Mouse (Mus musculus): ENCODE results near the gene Myl3.

The Myl3 gene

GRCm38 (mm10) chr9:110741711-110742294, at the start of gene Myl3:
Myl3 (plus strand) TSS chr9:110741861.
- no peak for DNase-seq (ENCODE audit: low read depth, low spot score)

DNA sequence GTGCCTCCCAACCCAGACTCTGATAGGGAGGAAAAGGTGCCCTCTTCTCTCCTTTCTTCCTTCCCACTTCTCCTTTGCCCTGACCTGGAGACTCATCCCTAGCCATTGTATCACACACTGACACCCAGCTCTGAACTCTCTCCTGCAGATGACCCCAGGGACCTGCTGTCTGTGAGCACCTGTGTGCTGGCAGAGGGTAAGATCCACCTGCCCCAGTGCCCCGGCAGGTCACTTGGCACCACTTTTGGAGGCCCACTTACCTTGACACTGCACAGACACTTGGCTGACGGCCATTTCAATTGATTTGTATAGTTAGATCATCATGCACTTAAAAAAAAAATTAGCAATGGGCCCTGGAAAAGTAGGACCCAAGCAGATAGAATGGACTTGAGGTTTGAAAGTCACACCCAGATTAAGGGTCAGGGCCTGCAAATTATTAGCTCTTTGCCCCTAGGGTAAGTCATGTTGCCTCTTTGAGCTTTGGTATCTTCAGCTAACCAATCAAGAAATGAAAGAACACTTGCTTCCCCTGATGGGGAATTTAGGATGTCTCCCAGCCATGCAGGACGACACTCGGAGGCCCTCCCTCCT, 46.4 kb upstream of the Myl3 start:
- no peak for DNase-seq (ENCODE audit: low read depth, low spot score)

DNA sequence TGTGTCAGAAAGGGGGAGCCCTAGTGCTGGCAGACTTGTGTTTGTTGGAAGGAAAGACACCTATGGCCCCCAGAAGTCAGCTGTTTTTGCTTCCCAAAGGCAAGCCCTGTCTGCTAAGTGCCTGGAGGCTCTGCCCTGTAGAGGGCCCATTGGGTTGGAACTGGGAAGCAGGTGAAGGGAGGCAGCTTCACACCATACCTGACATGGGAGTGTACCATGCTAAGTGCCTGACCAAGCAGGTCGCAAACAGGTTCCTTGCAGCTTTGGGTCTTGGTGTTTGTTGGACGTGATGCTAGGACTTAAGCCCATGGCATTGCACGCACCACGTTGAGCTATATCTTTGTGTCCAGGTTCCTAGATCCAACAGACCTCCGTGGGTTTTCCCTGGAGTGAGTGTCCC, 45.2 kb upstream of the Myl3 start:
- DNase-seq (ENCODE audit: low read depth, low spot score): no peak

GRCm38 (mm10) chr9:110697465-110697864, 44.2 kb upstream of the Myl3 start:
- DNase-seq (ENCODE audit: low read depth, low spot score): no peak

DNA sequence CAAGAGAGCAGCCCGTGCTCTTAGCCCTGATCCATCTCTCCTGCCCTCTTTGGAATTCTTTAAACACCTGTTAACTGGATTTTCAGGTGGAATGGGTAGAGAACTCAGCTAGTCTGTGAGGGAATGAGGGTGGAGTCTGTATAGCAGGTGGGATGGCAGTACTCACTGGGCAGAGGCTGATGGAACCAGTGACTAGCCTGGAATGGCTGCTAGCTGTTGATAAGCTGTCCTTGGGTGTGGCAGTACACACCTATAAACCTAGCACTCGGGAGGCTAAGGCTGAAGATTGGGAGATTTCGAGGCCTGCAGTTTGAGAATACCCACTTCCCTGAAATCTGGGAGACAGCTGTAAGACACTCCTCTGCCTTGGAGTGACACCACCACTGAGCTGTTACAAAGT, 42.1 kb upstream of the Myl3 start:
- DNase-seq (ENCODE audit: low read depth, low spot score): no peak

DNA sequence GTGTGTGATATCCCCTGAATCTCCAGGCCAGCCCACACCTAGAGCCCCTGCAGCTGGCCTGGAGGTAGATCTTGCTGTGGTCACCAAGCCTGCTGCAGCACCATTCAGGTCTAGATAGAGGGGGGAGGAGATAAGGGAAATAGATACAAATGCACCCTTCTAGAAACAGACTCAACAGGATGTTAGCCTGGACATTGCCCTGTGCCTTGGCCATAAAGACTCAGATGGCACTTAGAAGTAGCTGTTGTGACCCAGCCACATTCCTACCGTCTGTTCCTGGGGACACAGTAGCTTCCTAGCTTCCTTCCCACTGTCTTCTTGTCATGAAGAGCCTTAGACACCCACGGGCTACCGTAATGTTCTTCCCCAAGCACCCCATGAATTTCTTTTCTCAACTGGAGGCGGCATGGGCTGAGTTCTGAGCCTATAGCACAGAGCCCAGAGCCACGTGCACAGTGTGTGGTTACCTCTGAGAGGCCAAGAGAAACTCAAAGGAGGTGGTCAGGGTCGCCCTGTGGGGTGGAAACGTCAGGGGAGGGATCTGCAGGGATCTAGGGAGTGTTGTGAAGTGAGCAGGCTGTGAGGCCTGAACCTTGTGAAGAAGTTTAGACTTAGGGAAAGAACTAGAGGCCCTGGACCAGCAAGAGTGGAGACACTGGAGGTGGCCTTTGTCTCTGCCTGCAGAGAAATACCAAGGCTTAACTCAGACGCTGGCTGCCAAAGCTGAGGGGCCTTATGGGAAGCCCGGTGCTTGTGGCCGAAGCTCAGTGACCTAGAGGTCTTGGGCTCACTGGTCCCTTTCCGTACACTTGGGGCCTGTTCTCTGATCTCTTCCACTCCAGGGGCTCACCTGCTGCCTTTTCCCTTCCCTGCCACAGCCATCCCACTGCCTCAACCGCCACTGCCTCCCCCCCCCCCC, 40.3 kb upstream of the Myl3 start:
- no peak for DNase-seq (ENCODE audit: low read depth, low spot score)

DNA sequence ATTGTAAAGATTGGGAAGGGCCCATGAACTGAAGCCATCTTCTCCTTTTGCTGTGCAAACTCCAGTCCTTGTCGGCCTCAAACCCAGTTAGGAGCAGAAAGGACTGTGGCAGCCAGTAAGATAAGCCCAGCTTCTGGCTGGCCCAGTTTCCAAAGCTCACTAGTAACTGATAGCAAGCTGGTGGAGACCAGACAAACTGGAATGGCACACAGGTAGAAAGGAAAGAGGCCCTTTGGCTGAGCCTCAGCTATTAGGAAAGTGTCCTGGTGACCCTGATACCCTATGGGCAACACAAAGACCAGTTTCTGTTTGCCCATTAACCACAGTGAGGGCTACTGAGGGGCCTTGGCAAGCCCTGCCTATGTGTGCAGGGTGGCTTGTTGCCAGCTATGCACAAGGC, 38.8 kb upstream of the Myl3 start:
- DNase-seq (ENCODE audit: low read depth, low spot score): no peak

- no peak for DNase-seq (ENCODE audit: low read depth, low spot score)
These were observed 37.7 kb upstream of the Myl3 start for GRCm38 (mm10) chr9:110703951-110704350.

GRCm38 (mm10) chr9:110706784-110707183, 34.9 kb upstream of the Myl3 start:
- DNase-seq (ENCODE audit: low read depth, low spot score): no peak

- no peak for DNase-seq (ENCODE audit: low read depth, low spot score)
These were observed 31.9 kb upstream of the Myl3 start for GRCm38 (mm10) chr9:110709640-110710258.

- no peak for DNase-seq (ENCODE audit: low read depth, low spot score)
These were observed 30.1 kb upstream of the Myl3 start for GRCm38 (mm10) chr9:110711532-110711931.

GRCm38 (mm10) chr9:110711996-110712395, 29.7 kb upstream of the Myl3 start:
- DNase-seq (ENCODE audit: low read depth, low spot score): no peak

DNA sequence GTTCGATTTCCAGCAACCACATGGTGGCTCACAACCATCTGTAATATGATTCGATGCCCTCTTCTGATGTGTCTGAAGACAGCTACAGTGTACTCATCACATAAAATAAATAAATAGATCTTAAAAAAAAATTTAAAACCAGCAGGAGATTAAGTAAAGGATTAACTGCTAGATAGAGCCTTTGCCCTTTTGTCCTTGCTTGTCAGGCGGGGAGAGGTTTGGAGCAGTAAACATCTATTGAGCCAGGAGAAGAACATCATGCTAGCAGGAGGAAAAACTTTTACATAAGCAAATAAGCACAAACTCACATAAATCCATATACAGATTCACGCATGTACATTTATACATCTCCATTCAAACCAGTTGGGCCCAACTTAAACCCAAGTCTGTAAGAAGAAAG, 29.1 kb upstream of the Myl3 start:
- no peak for DNase-seq (ENCODE audit: low read depth, low spot score)

DNA sequence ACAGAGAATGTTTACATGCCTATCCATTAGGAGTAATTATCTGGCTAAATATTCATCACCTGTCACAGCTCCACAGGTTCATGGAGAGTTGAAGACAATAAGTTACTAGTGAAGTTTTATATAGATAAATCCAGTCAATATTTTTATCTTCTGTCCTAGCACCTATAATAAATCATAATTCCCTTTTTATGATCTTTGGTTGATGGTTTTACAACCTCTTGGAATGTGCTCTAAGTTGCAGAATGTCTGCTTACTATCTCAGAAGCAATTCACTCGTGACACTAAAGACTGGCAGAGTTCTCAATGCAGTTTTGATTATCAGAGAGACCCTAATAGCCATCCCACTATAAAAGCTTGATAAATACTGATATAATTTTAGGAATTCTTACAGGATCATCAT, 28.3 kb upstream of the Myl3 start:
- no peak for DNase-seq (ENCODE audit: low read depth, low spot score)

GRCm38 (mm10) chr9:110715426-110715825, 26.2 kb upstream of the Myl3 start:
- DNase-seq (ENCODE audit: low read depth, low spot score): no peak

- no peak for DNase-seq (ENCODE audit: low read depth, low spot score)
These were observed 24.9 kb upstream of the Myl3 start for GRCm38 (mm10) chr9:110716775-110717174.

- no peak for DNase-seq (ENCODE audit: low read depth, low spot score)
These were observed 23.6 kb upstream of the Myl3 start for GRCm38 (mm10) chr9:110718071-110718470.

DNA sequence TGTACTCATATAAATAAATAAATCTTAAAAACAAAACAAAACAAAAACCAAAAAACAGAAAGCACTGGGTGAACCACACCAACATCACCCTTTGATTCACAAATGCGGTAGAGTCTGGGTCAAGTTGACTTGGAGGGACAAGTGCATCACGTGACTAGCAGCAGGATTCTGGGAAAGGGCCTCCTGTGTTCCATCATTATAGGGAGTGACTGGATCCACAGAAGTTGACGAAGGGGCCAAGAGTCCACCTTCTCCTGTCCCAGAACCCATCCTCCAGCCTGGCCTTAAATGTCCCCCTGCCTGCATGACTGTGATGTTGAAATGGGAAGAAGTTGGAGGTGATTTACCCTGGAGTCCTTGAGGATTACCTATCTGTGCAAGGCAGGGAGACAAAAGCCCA, 22.9 kb upstream of the Myl3 start:
- DNase-seq (ENCODE audit: low read depth, low spot score): no peak

GRCm38 (mm10) chr9:110719977-110720376, 21.7 kb upstream of the Myl3 start:
- DNase-seq (ENCODE audit: low read depth, low spot score): no peak

DNA sequence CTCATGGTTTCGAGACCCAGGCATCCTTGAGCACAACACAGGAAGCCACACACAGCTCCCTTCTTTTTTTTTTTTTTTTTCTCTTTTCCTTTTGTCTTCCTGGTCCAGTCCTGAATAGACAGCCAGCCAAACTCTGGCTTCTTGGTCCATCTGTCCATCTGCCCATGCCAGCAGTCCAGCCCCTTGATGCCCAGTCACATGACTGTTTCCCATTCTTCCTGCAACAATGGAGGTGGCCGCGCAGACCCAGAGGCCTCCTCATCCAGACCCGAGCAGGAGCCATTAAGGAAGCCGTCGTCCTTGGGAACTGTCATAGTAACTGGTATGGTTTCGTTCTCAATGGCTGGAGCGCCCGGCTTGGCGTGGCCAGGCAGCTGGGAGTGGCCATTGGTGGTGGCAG, 19.6 kb upstream of the Myl3 start:
- no peak for DNase-seq (ENCODE audit: low read depth, low spot score)

DNA sequence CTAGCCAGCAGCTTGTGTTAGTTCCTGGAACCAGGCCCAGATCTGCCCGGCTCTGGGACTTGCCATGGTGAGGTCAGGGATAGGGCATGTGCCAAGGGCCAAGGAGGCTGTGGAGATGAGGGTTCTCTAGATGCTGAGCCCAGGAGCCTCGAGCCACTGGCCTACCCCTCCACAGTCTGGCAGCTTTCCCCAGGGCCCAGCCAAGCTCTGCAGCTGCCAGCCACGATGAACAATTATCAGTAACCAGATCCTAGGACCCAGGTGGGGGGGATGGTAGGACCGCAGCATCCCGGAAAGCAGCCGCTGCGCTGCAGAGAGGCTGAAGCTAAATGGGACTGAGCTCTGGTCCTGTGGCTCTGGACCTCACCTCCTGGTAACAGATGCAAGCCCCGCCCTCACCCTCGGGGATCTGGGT, 15.9 kb upstream of the Myl3 start:
- DNase-seq (ENCODE audit: low read depth, low spot score): no peak

- DNase-seq (ENCODE audit: low read depth, low spot score): no peak
These were observed 14.8 kb upstream of the Myl3 start for GRCm38 (mm10) chr9:110726867-110727266.
